Mouse (Mus musculus): ENCODE data around the gene Anp32e.
A peak's percentile ranks its signal among the peaks of the same experiment; 100 is the strongest.
"Not testable (repeated sequence)": the region's sequence is repeated elsewhere in the genome, so short reads cannot be mapped to it uniquely, and the experiment has no call there.

The Anp32e gene

GRCm38 (mm10) chr3:95904568-95904967, 24.5 kb upstream of the Anp32e start, which contains the start of gene Car14:
Gene Car14, minus strand, starts transcription at chr3:95904691.
- DNase-seq = no peak

GRCm38 (mm10) chr3:95905146-95905939, 23.7 kb upstream of the Anp32e start:
- peak in 1 of 2 experiments; percentile 33 for DNase-seq

- DNase-seq = peak; percentile 28 to 33
Observed at GRCm38 (mm10) chr3:95905940-95906492, 23.0 kb upstream of the Anp32e start.

- peak; percentile 45 to 47 for DNase-seq
Observed at GRCm38 (mm10) chr3:95906860-95907259, 22.2 kb upstream of the Anp32e start.

GRCm38 (mm10) chr3:95907613-95908012, 21.4 kb upstream of the Anp32e start:
- no peak for DNase-seq

- no peak for DNase-seq
Observed at GRCm38 (mm10) chr3:95914706-95915105, 14.3 kb upstream of the Anp32e start.

GRCm38 (mm10) chr3:95916760-95917159, 12.3 kb upstream of the Anp32e start:
- no peak for DNase-seq

GRCm38 (mm10) chr3:95920532-95920931, 8.5 kb upstream of the Anp32e start:
- DNase-seq = not testable (repeated sequence)

GRCm38 (mm10) chr3:95923429-95923828, 5.6 kb upstream of the Anp32e start:
- not testable (repeated sequence) for DNase-seq

- DNase-seq = no peak
Observed at GRCm38 (mm10) chr3:95924185-95924584, 4.9 kb upstream of the Anp32e start.

- no peak for DNase-seq
Observed at GRCm38 (mm10) chr3:95925087-95925486, 4.0 kb upstream of the Anp32e start.

GRCm38 (mm10) chr3:95928261-95928657, 787 bp upstream of the Anp32e start:
- no peak for DNase-seq

GRCm38 (mm10) chr3:95929581-95930470, 780 bp downstream of the Anp32e start:
- DNase-seq = peak; percentile 29 to 40

- no peak for DNase-seq
Observed at GRCm38 (mm10) chr3:95930471-95930789, 1.4 kb downstream of the Anp32e start.

- no peak for DNase-seq
Observed at GRCm38 (mm10) chr3:95931471-95931870, 2.4 kb downstream of the Anp32e start.

- DNase-seq = no peak
Observed at GRCm38 (mm10) chr3:95932157-95932556, 3.1 kb downstream of the Anp32e start.

- no peak for DNase-seq
Observed at GRCm38 (mm10) chr3:95932566-95932965, 3.5 kb downstream of the Anp32e start.

GRCm38 (mm10) chr3:95933111-95933750, 4.2 kb downstream of the Anp32e start:
- no peak for DNase-seq

- no peak for DNase-seq
Observed at GRCm38 (mm10) chr3:95934448-95934847, 5.4 kb downstream of the Anp32e start.

GRCm38 (mm10) chr3:95938217-95938616, 9.2 kb downstream of the Anp32e start:
- no peak for DNase-seq

GRCm38 (mm10) chr3:95938835-95939234, 9.8 kb downstream of the Anp32e start:
- no peak for DNase-seq

- DNase-seq = no peak
Observed at GRCm38 (mm10) chr3:95942749-95943148, 13.7 kb downstream of the Anp32e start.

- DNase-seq = no peak
Observed at GRCm38 (mm10) chr3:95943226-95943625, 14.2 kb downstream of the Anp32e start.

Measured in cerebellum, postnatal 36 days (tissue).